Mouse (Mus musculus): Measurements from ENCODE around the gene Slc16a5. TPM values are rescaled to one million over a fixed set of nuclear protein-coding genes. Genes with fewer than 3 reads are reported as not detected.

Gene Slc16a5
- polyA plus RNA-seq, 1 experiment from 2014 or later: not detected

GRCm38 (mm10) chr11:115512407-115513183 is 50.3 kb downstream of the Slc16a5 start:
- no peaks in the 10 kb centered on the region for H3K9me3 ChIP-seq (replicated peaks)
- peak overlapping the region; percentile 93 for H3K4me3 ChIP-seq
- peaks cover 40% of the 10 kb centered on the region for H3K4me1 ChIP-seq
- no peaks in the 10 kb centered on the region for H3K36me3 ChIP-seq (ENCODE audit: poor library complexity, severe bottlenecking)
- H3K27me3 ChIP-seq: no peaks in the 10 kb centered on the region
- H3K27ac ChIP-seq: peak overlapping the region; percentile 86
- H3K9ac ChIP-seq: peak overlapping the region; percentile 100
- no peak for ATAC-seq
- 7% methylated on average over 8 of the region's 8 CpGs for WGBS
- H3K4me2 ChIP-seq: peak overlapping the region; percentile 88

- H3K9me3 ChIP-seq (replicated peaks): no peaks in the 10 kb centered on the region
- WGBS: under 1% methylated on average over 51 of the region's 57 CpGs
- no peaks in the 10 kb centered on the region for H3K36me3 ChIP-seq (ENCODE audit: poor library complexity, severe bottlenecking)
- H3K4me1 ChIP-seq: peaks cover 30% of the 10 kb centered on the region
- peak overlapping the region; percentile 100 for H3K9ac ChIP-seq
- H3K27me3 ChIP-seq: no peaks in the 10 kb centered on the region
- H3K4me2 ChIP-seq: peak overlapping the region; percentile 88
- H3K27ac ChIP-seq: peak overlapping the region; percentile 86
- H3K4me3 ChIP-seq: peak overlapping the region; percentile 93
- peak; percentile 74 for ATAC-seq
Measured at GRCm38 (mm10) chr11:115513271-115514237, 51.3 kb downstream of the Slc16a5 start.

GRCm38 (mm10) chr11:115514238-115514663 is 52.0 kb downstream of the Slc16a5 start, which contains the start of gene Jpt1:
Jpt1 (minus strand) TSS chr11:115514387.
- H3K4me1 ChIP-seq: peaks cover 25% of the 10 kb centered on the region
- under 1% methylated on average over 24 of the region's 24 CpGs for WGBS
- peak within 1 kb of the TSS; percentile 86 for H3K27ac ChIP-seq
- no peaks in the 10 kb centered on the region for H3K9me3 ChIP-seq (replicated peaks)
- peak within 1 kb of the TSS; percentile 100 for H3K9ac ChIP-seq
- H3K36me3 ChIP-seq (ENCODE audit: poor library complexity, severe bottlenecking): no peaks in the 10 kb centered on the region
- H3K4me3 ChIP-seq: peak within 1 kb of the TSS; percentile 93
- peak; percentile 99 for ATAC-seq
- H3K27me3 ChIP-seq: no peaks in the 10 kb centered on the region
- peak within 1 kb of the TSS; percentile 88 for H3K4me2 ChIP-seq

GRCm38 (mm10) chr11:115515021-115515420 is 52.7 kb downstream of the Slc16a5 start:
- Histone ChIP-seq H3K27me3 (no peaks in the 10 kb centered on the region), H3K4me3 (no peak overlapping the region), H3K27ac (no peak overlapping the region), H3K4me2 (no peak overlapping the region), H3K36me3 (ENCODE audit: poor library complexity, severe bottlenecking) (0 out of 2 replicates have a peak, but pooled peaks cover 2% of the 10 kb centered on the region), H3K4me1 (peaks cover 20% of the 10 kb centered on the region), H3K9me3 (replicated peaks) (no peaks in the 10 kb centered on the region), H3K9ac (no peak overlapping the region)
- WGBS: 74% methylated on average over 6 of the region's 6 CpGs
- ATAC-seq: no peak

DNA sequence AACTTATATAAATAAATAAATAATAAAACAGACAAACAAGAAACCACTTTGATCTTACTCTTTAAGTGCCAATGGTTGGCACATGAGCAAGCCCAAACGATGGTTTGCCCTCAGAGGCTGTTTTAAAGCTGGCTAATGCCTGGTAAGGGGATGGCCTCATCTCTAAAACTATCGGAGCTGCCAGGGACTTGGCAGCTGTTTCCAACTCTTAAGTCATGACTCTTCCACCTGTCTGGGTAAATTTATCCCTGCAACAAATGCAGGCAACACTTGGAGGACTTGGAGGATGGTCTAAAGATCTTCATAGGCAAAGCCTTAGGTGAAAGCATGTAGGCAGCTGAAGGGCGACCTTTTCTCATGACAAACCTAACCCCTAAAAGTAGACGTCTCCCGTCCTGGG is 54.7 kb downstream of the Slc16a5 start:
- WGBS: 84% methylated on average over 5 of the region's 5 CpGs
- H3K4me1 ChIP-seq: peaks cover 1% of the 10 kb centered on the region
- no peak overlapping the region for H3K4me2 ChIP-seq
- H3K27ac ChIP-seq: no peak overlapping the region
- H3K27me3 ChIP-seq: no peaks in the 10 kb centered on the region
- H3K9me3 ChIP-seq (replicated peaks): no peaks in the 10 kb centered on the region
- no peak for ATAC-seq
- no peak overlapping the region for H3K9ac ChIP-seq
- H3K36me3 ChIP-seq (ENCODE audit: poor library complexity, severe bottlenecking): peaks cover 7% of the 10 kb centered on the region; the same call in 1 of the 2 replicates
- H3K4me3 ChIP-seq: no peak overlapping the region

DNA sequence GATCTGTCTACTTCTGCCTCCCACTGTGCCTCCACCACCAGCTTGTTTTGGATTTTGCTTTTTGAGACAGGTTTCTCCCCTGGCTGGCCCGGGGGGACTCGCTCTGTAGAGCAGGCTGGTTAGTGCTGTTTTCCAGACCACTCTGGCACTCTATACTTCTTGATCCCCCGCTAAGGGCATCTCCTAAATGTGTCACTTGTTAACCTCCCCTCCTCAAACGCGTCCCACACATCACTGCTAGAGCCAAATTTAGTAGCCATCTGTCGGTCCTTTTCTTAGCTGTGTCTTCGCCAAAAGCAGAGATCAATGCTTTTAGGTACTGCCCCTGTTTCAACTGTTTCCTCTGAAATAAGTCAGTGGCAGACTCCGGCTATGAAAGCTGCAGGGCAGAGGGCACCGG is 56.4 kb downstream of the Slc16a5 start:
- Histone ChIP-seq H3K4me3 (no peak overlapping the region), H3K27me3 (no peaks in the 10 kb centered on the region), H3K9ac (no peak overlapping the region), H3K36me3 (ENCODE audit: poor library complexity, severe bottlenecking) (peaks cover 18% of the 10 kb centered on the region), H3K4me1 (no peaks in the 10 kb centered on the region), H3K4me2 (no peak overlapping the region), H3K9me3 (replicated peaks) (no peaks in the 10 kb centered on the region), H3K27ac (no peak overlapping the region)
- no peak for ATAC-seq
- WGBS: 83% methylated on average over 9 of the region's 9 CpGs

GRCm38 (mm10) chr11:115519581-115519980 is 57.3 kb downstream of the Slc16a5 start:
- Histone ChIP-seq H3K4me2 (no peak overlapping the region), H3K36me3 (ENCODE audit: poor library complexity, severe bottlenecking) (peaks cover 27% of the 10 kb centered on the region), H3K27me3 (no peaks in the 10 kb centered on the region), H3K27ac (no peak overlapping the region), H3K9ac (no peak overlapping the region), H3K9me3 (replicated peaks) (no peaks in the 10 kb centered on the region), H3K4me1 (no peaks in the 10 kb centered on the region), H3K4me3 (no peak overlapping the region)
- WGBS: 91% methylated on average over 3 of the region's 3 CpGs
- ATAC-seq: no peak

DNA sequence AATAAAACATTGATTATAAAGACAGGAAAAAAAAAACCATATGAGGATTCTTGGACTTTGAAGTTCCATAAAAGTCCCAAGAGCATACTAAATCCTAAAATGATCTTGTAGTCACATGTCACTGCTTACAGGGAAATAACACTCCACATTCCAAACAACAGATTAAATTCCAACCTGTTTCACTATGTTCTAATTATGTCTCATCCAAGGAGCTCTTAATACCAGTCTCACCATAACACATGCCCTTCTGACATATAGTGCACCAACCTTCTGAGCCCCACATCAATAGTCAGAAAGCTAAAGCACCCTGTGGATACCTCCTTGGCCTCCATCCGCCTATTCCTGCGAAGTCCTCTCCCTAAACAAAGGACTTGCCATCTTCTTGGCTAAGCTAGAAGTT is 57.9 kb downstream of the Slc16a5 start:
- H3K4me3 ChIP-seq: no peak overlapping the region
- ATAC-seq: no peak
- H3K27ac ChIP-seq: no peak overlapping the region
- no peaks in the 10 kb centered on the region for H3K27me3 ChIP-seq
- 77% methylated on average over 2 of the region's 2 CpGs for WGBS
- no peak overlapping the region for H3K9ac ChIP-seq
- H3K9me3 ChIP-seq (replicated peaks): no peaks in the 10 kb centered on the region
- no peak overlapping the region for H3K4me2 ChIP-seq
- peaks cover 34% of the 10 kb centered on the region for H3K36me3 ChIP-seq (ENCODE audit: poor library complexity, severe bottlenecking)
- H3K4me1 ChIP-seq: no peaks in the 10 kb centered on the region

- Histone ChIP-seq H3K9me3 (replicated peaks) (no peaks in the 10 kb centered on the region), H3K4me2 (no peak overlapping the region), H3K9ac (no peak overlapping the region), H3K4me1 (no peaks in the 10 kb centered on the region), H3K27me3 (no peaks in the 10 kb centered on the region), H3K36me3 (ENCODE audit: poor library complexity, severe bottlenecking) (peaks cover 42% of the 10 kb centered on the region), H3K4me3 (no peak overlapping the region), H3K27ac (no peak overlapping the region)
- 89% methylated on average over 4 of the region's 4 CpGs for WGBS
- no peak for ATAC-seq
Measured at GRCm38 (mm10) chr11:115521080-115521479, 58.8 kb downstream of the Slc16a5 start.

- Histone ChIP-seq H3K36me3 (ENCODE audit: poor library complexity, severe bottlenecking) (peaks cover 54% of the 10 kb centered on the region), H3K27me3 (no peaks in the 10 kb centered on the region), H3K4me2 (no peak overlapping the region), H3K9me3 (replicated peaks) (no peaks in the 10 kb centered on the region), H3K4me1 (no peaks in the 10 kb centered on the region), H3K27ac (no peak overlapping the region), H3K9ac (no peak overlapping the region), H3K4me3 (no peak overlapping the region)
- no peak for ATAC-seq
- 91% methylated on average over 2 of the region's 2 CpGs for WGBS
Measured at GRCm38 (mm10) chr11:115522238-115522637, 60.0 kb downstream of the Slc16a5 start.

DNA sequence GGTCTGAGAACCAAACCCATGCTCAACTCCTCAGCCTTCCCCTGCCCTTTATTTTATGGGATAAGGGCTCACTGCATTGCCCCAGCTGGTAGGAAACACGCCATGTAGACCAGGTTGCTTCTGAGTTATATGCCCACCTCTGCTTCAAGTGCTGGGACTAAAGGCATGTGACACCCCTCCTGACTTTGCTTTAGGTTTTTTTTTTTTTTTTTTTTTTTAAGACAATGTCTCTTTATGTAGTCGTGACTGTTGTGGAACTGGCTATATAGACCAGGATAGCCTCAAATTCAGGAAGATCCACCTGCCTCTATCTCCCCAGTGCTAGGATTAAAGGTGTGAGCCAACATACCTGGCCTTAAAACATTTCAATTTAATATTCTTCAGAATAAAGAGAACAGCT is 60.4 kb downstream of the Slc16a5 start:
- H3K9ac ChIP-seq: no peak overlapping the region
- H3K4me1 ChIP-seq: no peaks in the 10 kb centered on the region
- H3K9me3 ChIP-seq (replicated peaks): no peaks in the 10 kb centered on the region
- ATAC-seq: no peak
- no peak overlapping the region for H3K4me3 ChIP-seq
- no peaks in the 10 kb centered on the region for H3K27me3 ChIP-seq
- no peak overlapping the region for H3K27ac ChIP-seq
- H3K36me3 ChIP-seq (ENCODE audit: poor library complexity, severe bottlenecking): peaks cover 58% of the 10 kb centered on the region
- no peak overlapping the region for H3K4me2 ChIP-seq
- WGBS: 81% methylated on average over 2 of the region's 2 CpGs

Measured in forebrain, embryonic 13.5 days (tissue).